Mouse (Mus musculus) thymus, adult 2 months (tissue): ENCODE measurements at regions not wholly inside any gene's neighbourhood (a gene's known extent, or its start where the extent isn't known, plus 50 kb on each side); places are given as distances from the start of the nearest gene placed in this dataset.

ENCODE experiments used
- DNase-seq: peaks from one replicate; pipeline ENCODE4 v3.0.0; 2021
- H3K27ac ChIP-seq: fragments of 200-500 bp; 2 replicates; pipeline ENCODE4 v1.5.1; 2012; ENCODE audit warnings: low read length, control low read depth; ENCODE audit not compliant: control insufficient read depth, insufficient read depth
- H3K27me3 ChIP-seq: fragments of 200-500 bp; 2 replicates; pipeline ENCODE4 v1.6.1; 2012; ENCODE audit warnings: mild to moderate bottlenecking, low read length, moderate library complexity, mixed read lengths; ENCODE audit not compliant: control insufficient read depth, insufficient read depth
- H3K36me3 ChIP-seq: fragments of 200-500 bp; 2 replicates; pipeline ENCODE4 v1.6.1; 2012; ENCODE audit warnings: mild to moderate bottlenecking, low read length, moderate library complexity; ENCODE audit not compliant: control insufficient read depth, insufficient read depth
- H3K4me1 ChIP-seq: fragments of 200-500 bp; replicated peaks from 2 replicates; pipeline ENCODE4 v1.6.1; 2012; ENCODE audit warnings: low read length; ENCODE audit not compliant: control insufficient read depth, insufficient read depth
- H3K4me3 ChIP-seq: fragments of 200-500 bp; 2 replicates; pipeline ENCODE4 v1.5.1; 2012; ENCODE audit warnings: mild to moderate bottlenecking, low read length, control low read depth, moderate library complexity; ENCODE audit not compliant: control insufficient read depth, insufficient read depth
- CTCF ChIP-seq: fragments of 200-500 bp; IDR thresholded peaks from 2 replicates; pipeline ENCODE4 v1.5.1; 2012; ENCODE audit warnings: mild to moderate bottlenecking, control low read depth, low read length, moderate library complexity, borderline replicate concordance; ENCODE audit not compliant: control insufficient read depth, poor library complexity, insufficient read depth; ENCODE audit errors: extremely low read depth
- POLR2A ChIP-seq: fragments of 200-500 bp; IDR thresholded peaks from 2 replicates; pipeline ENCODE4 v1.6.1; 2012; ENCODE audit warnings: mild to moderate bottlenecking, low read length, control low read depth, moderate library complexity; ENCODE audit not compliant: control insufficient read depth, poor library complexity, insufficient read depth; ENCODE audit errors: extremely low read depth
- WGBS: fragments of 180-500 bp; shearing (Covaris S2); methylation state at CpG from one replicate; pipeline ENCODE4 v1.1.7; 2018; 5-methylcytosine and 5-hydroxymethylcytosine counted together

- no peak for DNase-seq
- Histone ChIP-seq H3K36me3 (no peaks in the 10 kb centered on the region), H3K4me3 (no peak overlapping the region), H3K27ac (no peak overlapping the region), H3K27me3 (no peaks in the 10 kb centered on the region), H3K4me1 (no peaks in the 10 kb centered on the region)
- TF ChIP-seq POLR2A (no peak), CTCF (no peak)
Observed at GRCm38 (mm10) chr9:83221866-83222265, 75.4 kb upstream of the Hmgn3 start.

GRCm38 (mm10) chr9:83202583-83202982, 56.1 kb upstream of the Hmgn3 start:
- Histone ChIP-seq H3K27ac (no peak overlapping the region), H3K27me3 (no peaks in the 10 kb centered on the region), H3K4me3 (no peak overlapping the region), H3K4me1 (no peaks in the 10 kb centered on the region), H3K36me3 (no peaks in the 10 kb centered on the region)
- 92% methylated on average over 5 of the region's 5 CpGs for WGBS
- TF ChIP-seq CTCF (no peak), POLR2A (no peak)
- DNase-seq = no peak

- 96% methylated on average over 3 of the region's 3 CpGs for WGBS
- Histone ChIP-seq H3K4me3 (no peak overlapping the region), H3K4me1 (no peaks in the 10 kb centered on the region), H3K27me3 (no peaks in the 10 kb centered on the region), H3K27ac (no peak overlapping the region), H3K36me3 (no peaks in the 10 kb centered on the region)
- TF ChIP-seq CTCF (no peak), POLR2A (no peak)
- DNase-seq = no peak
Observed at GRCm38 (mm10) chr9:83199771-83200170, 53.3 kb upstream of the Hmgn3 start.

GRCm38 (mm10) chr9:83199176-83199575, 52.7 kb upstream of the Hmgn3 start:
- no peaks in the 10 kb centered on the region for H3K27me3 ChIP-seq
- H3K4me3 ChIP-seq = no peak overlapping the region
- TF ChIP-seq CTCF (no peak), POLR2A (no peak)
- H3K4me1 ChIP-seq = no peaks in the 10 kb centered on the region
- DNase-seq = no peak
- WGBS = 96% methylated on average over 3 of the region's 3 CpGs
- H3K36me3 ChIP-seq = no peaks in the 10 kb centered on the region
- H3K27ac ChIP-seq = no peak overlapping the region

DNA sequence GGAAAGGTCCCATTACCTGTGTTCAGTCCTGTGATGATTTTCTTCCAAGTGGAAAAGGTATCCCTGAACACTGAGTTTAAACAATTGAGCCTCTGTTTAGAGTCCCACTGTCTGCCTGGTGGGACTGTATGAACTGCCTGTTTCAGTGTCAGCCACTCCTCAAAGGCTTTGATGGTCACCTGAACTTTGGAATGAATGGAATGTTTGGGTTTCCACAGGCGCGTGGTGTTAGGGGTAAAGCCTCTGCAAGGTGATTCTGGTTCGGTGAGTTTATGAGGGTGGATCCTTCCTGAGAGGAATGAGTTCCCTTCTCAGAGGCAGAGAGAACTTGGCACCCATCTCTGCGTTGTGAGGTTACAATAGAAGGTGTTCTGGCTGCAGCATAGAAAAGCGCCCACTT, 50.5 kb upstream of the Hmgn3 start:
- Histone ChIP-seq H3K27me3 (no peaks in the 10 kb centered on the region), H3K4me3 (no peak overlapping the region), H3K36me3 (no peaks in the 10 kb centered on the region), H3K27ac (no peak overlapping the region), H3K4me1 (no peaks in the 10 kb centered on the region)
- DNase-seq = no peak
- WGBS = 82% methylated on average over 5 of the region's 5 CpGs
- TF ChIP-seq CTCF (no peak), POLR2A (no peak)
